Mouse (Mus musculus) kidney, embryonic 15.5 days (tissue): Measurements from ENCODE around the gene Pygo1. TPM values are rescaled to one million over a fixed set of nuclear protein-coding genes. Genes with fewer than 3 reads are reported as not detected.

Experiments used
- ATAC-seq: fragments of 200-750 bp; cut with Nextera tagmentation; replicated peaks from 2 replicates; pipeline ENCODE4 v1.8.0; 2017; ENCODE audit warnings: moderate TSS enrichment; ENCODE audit not compliant: low FRiP score
- H3K27ac ChIP-seq: fragments of 300-500 bp; sonication (generic); 2 replicates; pipeline ENCODE4 v1.5.1; 2015; ENCODE audit warnings: mild to moderate bottlenecking, inconsistent platforms
- H3K27me3 ChIP-seq: fragments of 300-500 bp; sonication (generic); 2 replicates; pipeline ENCODE4 v1.6.1; 2015; ENCODE audit warnings: inconsistent platforms
- H3K36me3 ChIP-seq: fragments of 300-500 bp; sonication (generic); 2 replicates; pipeline ENCODE4 v1.6.1; 2015; ENCODE audit warnings: inconsistent platforms
- H3K4me1 ChIP-seq: fragments of 300-500 bp; sonication (generic); 2 replicates; pipeline ENCODE4 v1.6.1; 2015; ENCODE audit warnings: inconsistent platforms
- H3K4me2 ChIP-seq: fragments of 300-500 bp; sonication (generic); 2 replicates; pipeline ENCODE4 v1.6.1; 2015; ENCODE audit warnings: moderate library complexity, mild to moderate bottlenecking, inconsistent platforms
- H3K4me3 ChIP-seq: fragments of 300-500 bp; sonication (generic); replicated peaks from 2 replicates; pipeline ENCODE4 v1.5.1; 2015; ENCODE audit warnings: mild to moderate bottlenecking, inconsistent platforms
- H3K9ac ChIP-seq: fragments of 300-500 bp; sonication (generic); 2 replicates; pipeline ENCODE4 v1.6.1; 2015; ENCODE audit warnings: mild to moderate bottlenecking, inconsistent platforms
- H3K9me3 ChIP-seq: fragments of 300-500 bp; sonication (generic); replicated peaks from 2 replicates; pipeline ENCODE4 v1.6.1; 2016; ENCODE audit warnings: inconsistent platforms
- WGBS: fragments of 180-500 bp; shearing (Covaris S2); methylation state at CpG from one replicate; pipeline ENCODE4 v1.1.7; 2015; ENCODE audit warnings: mixed read lengths; 5-methylcytosine and 5-hydroxymethylcytosine counted together
- polyA plus RNA-seq: library from polyadenylated mRNA; unstranded; fragments of >200 nt; fragmentation: Nextera tagmentation; extraction: Ambion mirVana; gene quantifications from 2 replicates; pipeline ENCODE4 v1.2.1, GENCODE M21; 2015

Pygo1 gene
- polyA plus RNA-seq, 1 experiment from 2014 or later: 5.4 TPM

GRCm38 (mm10) chr9:72894796-72895352 is 30.6 kb upstream of the Pygo1 start:
- no peak overlapping the region for H3K4me3 ChIP-seq
- no peaks in the 10 kb centered on the region for H3K27me3 ChIP-seq
- H3K36me3 ChIP-seq: peaks cover 37% of the 10 kb centered on the region
- no peak overlapping the region for H3K27ac ChIP-seq
- H3K4me1 ChIP-seq: no peaks in the 10 kb centered on the region
- WGBS: 95% methylated on average over 6 of the region's 6 CpGs
- H3K9ac ChIP-seq: no peak overlapping the region
- H3K4me2 ChIP-seq: no peak overlapping the region
- ATAC-seq: no peak
- H3K9me3 ChIP-seq: no peaks in the 10 kb centered on the region

DNA sequence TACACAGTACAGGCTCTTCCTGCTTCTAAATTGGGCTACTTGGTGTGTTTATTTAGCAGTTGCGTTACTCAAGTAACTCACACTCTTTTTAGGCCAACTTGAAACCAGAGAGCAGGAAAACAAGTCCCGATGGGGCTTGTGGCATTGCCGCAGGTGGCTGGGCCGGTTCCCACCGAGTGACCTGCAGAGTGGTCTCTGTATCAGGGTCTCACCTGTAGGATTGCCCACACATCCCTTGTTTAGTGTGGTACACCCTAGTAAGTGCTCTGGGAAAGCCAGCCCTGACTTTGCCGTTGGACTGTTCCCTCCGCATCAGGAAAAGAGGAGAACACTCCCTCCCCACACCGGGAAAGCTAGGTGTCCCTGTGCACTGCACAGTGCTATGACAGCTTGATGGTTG is 23.4 kb upstream of the Pygo1 start:
- WGBS: 68% methylated on average over 8 of the region's 8 CpGs
- ATAC-seq: no peak

DNA sequence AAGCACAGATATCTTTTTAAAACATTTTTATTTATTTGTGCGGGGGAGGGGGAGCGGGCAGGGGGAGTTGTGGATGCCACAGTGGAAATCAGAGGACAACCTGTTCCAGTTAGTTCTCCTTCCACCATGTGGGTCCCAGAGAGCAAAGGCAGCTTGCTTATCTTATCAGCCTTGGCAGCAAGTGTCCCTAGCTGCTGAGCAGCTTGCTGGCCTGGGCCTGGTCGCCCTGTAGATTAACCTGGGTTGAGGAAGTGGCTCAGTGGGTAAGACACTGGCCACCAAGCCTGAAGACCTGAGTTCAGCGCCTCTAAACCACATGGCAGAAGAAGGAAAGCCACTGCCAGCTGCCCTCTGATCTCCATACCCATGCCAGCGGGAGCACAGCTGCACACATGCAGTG is 22.8 kb upstream of the Pygo1 start:
- no peaks in the 10 kb centered on the region for H3K4me1 ChIP-seq
- WGBS: 94% methylated on average over 5 of the region's 5 CpGs
- H3K27me3 ChIP-seq: no peaks in the 10 kb centered on the region
- no peaks in the 10 kb centered on the region for H3K9me3 ChIP-seq
- no peak overlapping the region for H3K9ac ChIP-seq
- H3K27ac ChIP-seq: no peak overlapping the region
- no peak overlapping the region for H3K4me2 ChIP-seq
- H3K36me3 ChIP-seq: peaks cover 25% of the 10 kb centered on the region
- no peak for ATAC-seq
- H3K4me3 ChIP-seq: no peak overlapping the region

More for the DNA sequence above, 23.4 kb upstream of the Pygo1 start:
- H3K9ac ChIP-seq: no peak overlapping the region
- peaks cover 23% of the 10 kb centered on the region for H3K36me3 ChIP-seq
- H3K27ac ChIP-seq: no peak overlapping the region
- H3K4me1 ChIP-seq: no peaks in the 10 kb centered on the region
- no peaks in the 10 kb centered on the region for H3K9me3 ChIP-seq
- H3K4me3 ChIP-seq: no peak overlapping the region
- H3K27me3 ChIP-seq: no peaks in the 10 kb centered on the region
- H3K4me2 ChIP-seq: no peak overlapping the region

GRCm38 (mm10) chr9:72906693-72907103 is 18.7 kb upstream of the Pygo1 start:
- H3K36me3 ChIP-seq: peaks cover 26% of the 10 kb centered on the region
- ATAC-seq: no peak
- H3K27me3 ChIP-seq: no peaks in the 10 kb centered on the region
- H3K4me3 ChIP-seq: no peak overlapping the region
- no peak overlapping the region for H3K9ac ChIP-seq
- WGBS: 66% methylated on average over 6 of the region's 6 CpGs
- H3K4me2 ChIP-seq: no peak overlapping the region
- no peak overlapping the region for H3K27ac ChIP-seq
- H3K4me1 ChIP-seq: no peaks in the 10 kb centered on the region
- H3K9me3 ChIP-seq: no peaks in the 10 kb centered on the region

GRCm38 (mm10) chr9:72911381-72911780 is 14.1 kb upstream of the Pygo1 start:
- no peak overlapping the region for H3K4me3 ChIP-seq
- no peak overlapping the region for H3K27ac ChIP-seq
- no peaks in the 10 kb centered on the region for H3K9me3 ChIP-seq
- peaks cover 20% of the 10 kb centered on the region for H3K36me3 ChIP-seq
- H3K27me3 ChIP-seq: no peaks in the 10 kb centered on the region
- no peak overlapping the region for H3K9ac ChIP-seq
- no peak overlapping the region for H3K4me2 ChIP-seq
- 93% methylated on average over 2 of the region's 2 CpGs for WGBS
- H3K4me1 ChIP-seq: 0 out of 2 replicates have a peak, but pooled peaks cover 3% of the 10 kb centered on the region
- no peak for ATAC-seq

DNA sequence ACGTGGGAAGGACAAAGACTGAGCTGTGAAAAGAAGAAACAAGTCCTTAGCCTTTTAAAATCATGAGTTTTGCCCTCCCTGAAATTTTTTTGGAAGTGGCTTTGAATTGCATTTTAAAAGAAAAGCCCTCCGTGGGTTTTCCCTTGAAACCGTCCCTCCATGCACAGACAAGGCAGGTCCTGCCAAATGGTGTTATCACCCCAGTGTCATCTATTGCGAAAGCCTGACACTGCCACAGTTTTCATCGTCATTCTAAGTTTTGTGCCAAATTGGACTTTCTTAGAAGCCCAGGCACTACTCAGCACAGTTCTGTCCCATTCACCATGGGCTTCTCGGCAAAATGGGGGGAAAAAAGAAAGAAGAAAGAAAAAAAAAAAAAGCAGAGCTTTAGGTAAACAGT is 11.9 kb upstream of the Pygo1 start:
- H3K27me3 ChIP-seq: no peaks in the 10 kb centered on the region
- no peak overlapping the region for H3K27ac ChIP-seq
- 39% methylated on average over 6 of the region's 6 CpGs for WGBS
- H3K4me2 ChIP-seq: peak overlapping the region; percentile 17
- H3K9me3 ChIP-seq: no peaks in the 10 kb centered on the region
- no peak for ATAC-seq
- H3K9ac ChIP-seq: no peak overlapping the region
- peak overlapping the region; percentile 1; the same call in 1 of the 2 replicates for H3K4me3 ChIP-seq
- H3K36me3 ChIP-seq: peaks cover 8% of the 10 kb centered on the region
- 0 out of 2 replicates have a peak, but pooled peaks cover 3% of the 10 kb centered on the region for H3K4me1 ChIP-seq

GRCm38 (mm10) chr9:72915728-72916127 is 9.7 kb upstream of the Pygo1 start:
- no peak overlapping the region for H3K9ac ChIP-seq
- peaks cover 6% of the 10 kb centered on the region for H3K36me3 ChIP-seq
- no peaks in the 10 kb centered on the region for H3K27me3 ChIP-seq
- H3K4me2 ChIP-seq: no peak overlapping the region
- no peak overlapping the region for H3K27ac ChIP-seq
- H3K4me3 ChIP-seq: no peak overlapping the region
- no peaks in the 10 kb centered on the region for H3K9me3 ChIP-seq
- H3K4me1 ChIP-seq: 0 out of 2 replicates have a peak, but pooled peaks cover 3% of the 10 kb centered on the region
- WGBS: 60% methylated on average over 7 of the region's 7 CpGs
- ATAC-seq: no peak

- H3K4me3 ChIP-seq: no peak overlapping the region
- H3K27me3 ChIP-seq: no peaks in the 10 kb centered on the region
- H3K9me3 ChIP-seq: no peaks in the 10 kb centered on the region
- WGBS: 85% methylated on average over 3 of the region's 3 CpGs
- peaks cover 19% of the 10 kb centered on the region for H3K4me1 ChIP-seq
- no peaks in the 10 kb centered on the region for H3K36me3 ChIP-seq
- no peak overlapping the region for H3K27ac ChIP-seq
- no peak overlapping the region for H3K4me2 ChIP-seq
- no peak overlapping the region for H3K9ac ChIP-seq
- ATAC-seq: no peak
Observed at GRCm38 (mm10) chr9:72923068-72923467, 2.4 kb upstream of the Pygo1 start.

GRCm38 (mm10) chr9:72925935-72926258 is 452 bp downstream of the Pygo1 start:
- 1% methylated on average over 19 of the region's 20 CpGs for WGBS
- Histone ChIP-seq H3K4me1 (peaks cover 19% of the 10 kb centered on the region), H3K27me3 (no peaks in the 10 kb centered on the region)

DNA sequence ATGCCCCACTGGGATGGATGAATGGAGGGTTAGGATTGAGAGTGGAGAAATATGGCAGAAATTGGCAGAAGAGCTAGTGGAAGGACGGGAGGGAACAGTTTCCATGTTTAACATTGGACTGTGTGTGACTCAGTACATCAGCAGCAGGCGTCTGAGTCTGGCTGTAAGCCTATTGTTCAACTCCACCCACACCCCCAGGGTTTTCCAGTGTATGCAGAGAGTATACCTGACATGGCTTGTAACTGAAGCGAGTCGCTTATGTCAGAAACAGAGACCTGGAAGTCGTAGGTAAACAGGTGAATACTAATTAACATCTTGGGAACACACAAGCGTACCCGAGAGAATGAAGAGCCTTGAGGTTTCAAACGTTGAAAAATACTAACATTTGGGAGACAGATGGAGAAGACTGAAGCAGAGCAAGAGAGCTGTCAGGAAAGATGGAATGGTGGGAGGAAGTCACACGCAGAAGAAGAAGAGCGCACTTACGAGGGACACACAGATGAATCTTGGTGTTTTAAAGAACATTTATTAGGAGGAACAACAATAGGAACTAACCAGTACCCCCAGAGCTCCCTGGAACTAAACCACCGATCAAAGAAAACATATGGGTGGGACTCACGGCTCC is 5.8 kb downstream of the Pygo1 start:
- peaks cover 11% of the 10 kb centered on the region for H3K4me1 ChIP-seq
- no peak overlapping the region for H3K4me3 ChIP-seq
- no peak overlapping the region for H3K27ac ChIP-seq
- H3K9ac ChIP-seq: no peak overlapping the region
- H3K36me3 ChIP-seq: peaks cover 7% of the 10 kb centered on the region
- no peaks in the 10 kb centered on the region for H3K9me3 ChIP-seq
- no peaks in the 10 kb centered on the region for H3K27me3 ChIP-seq
- ATAC-seq: no peak
- H3K4me2 ChIP-seq: no peak overlapping the region
- WGBS: 84% methylated on average over 13 of the region's 13 CpGs

More at GRCm38 (mm10) chr9:72925935-72926258, 452 bp downstream of the Pygo1 start:
- no peaks in the 10 kb centered on the region for H3K36me3 ChIP-seq
- H3K9me3 ChIP-seq: no peaks in the 10 kb centered on the region
- peak; percentile 64 for ATAC-seq
- peak overlapping the region; percentile 62 for H3K4me3 ChIP-seq
- H3K4me2 ChIP-seq: peak overlapping the region; percentile 95
- peak overlapping the region; percentile 68 for H3K27ac ChIP-seq
- peak overlapping the region; percentile 85 for H3K9ac ChIP-seq

GRCm38 (mm10) chr9:72935309-72935708 is 9.9 kb downstream of the Pygo1 start:
- Histone ChIP-seq H3K4me3 (no peak overlapping the region), H3K9me3 (no peaks in the 10 kb centered on the region), H3K36me3 (peaks cover 7% of the 10 kb centered on the region), H3K4me1 (no peaks in the 10 kb centered on the region), H3K27me3 (no peaks in the 10 kb centered on the region), H3K27ac (no peak overlapping the region), H3K9ac (no peak overlapping the region), H3K4me2 (no peak overlapping the region)
- ATAC-seq: no peak
- 88% methylated on average over 4 of the region's 4 CpGs for WGBS

DNA sequence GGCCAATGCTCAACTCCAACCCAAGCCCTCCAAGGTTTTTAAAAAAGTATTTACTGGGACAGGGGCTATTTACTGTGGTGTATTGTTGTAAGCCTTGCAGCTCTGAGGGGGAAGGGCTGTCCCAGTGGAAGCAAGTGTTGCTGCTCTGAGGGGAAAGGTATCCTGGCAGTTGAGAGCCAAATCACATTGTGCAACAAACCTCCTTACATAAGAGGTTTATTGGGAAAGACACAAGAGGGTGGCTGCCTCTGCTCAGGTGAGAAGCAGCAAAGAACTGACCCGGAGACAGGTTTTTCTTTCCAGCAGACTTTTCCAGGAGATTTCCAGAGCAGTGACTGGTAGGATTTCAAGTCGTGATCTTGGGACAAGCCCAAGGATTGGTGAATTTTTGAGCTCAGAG is 10.9 kb downstream of the Pygo1 start:
- H3K9me3 ChIP-seq: no peaks in the 10 kb centered on the region
- H3K36me3 ChIP-seq: peaks cover 7% of the 10 kb centered on the region
- H3K4me1 ChIP-seq: no peaks in the 10 kb centered on the region
- no peak overlapping the region for H3K4me3 ChIP-seq
- WGBS: 75% methylated on average over 2 of the region's 2 CpGs
- no peak overlapping the region for H3K27ac ChIP-seq
- H3K27me3 ChIP-seq: no peaks in the 10 kb centered on the region
- no peak overlapping the region for H3K4me2 ChIP-seq
- no peak for ATAC-seq
- H3K9ac ChIP-seq: no peak overlapping the region

- no peak for ATAC-seq
Observed at GRCm38 (mm10) chr9:72943424-72943823, 18.0 kb downstream of the Pygo1 start.

More at GRCm38 (mm10) chr9:72943424-72943823, 18.0 kb downstream of the Pygo1 start:
- H3K27ac ChIP-seq: no peak overlapping the region
- H3K4me2 ChIP-seq: no peak overlapping the region
- no peak overlapping the region for H3K4me3 ChIP-seq
- no peaks in the 10 kb centered on the region for H3K27me3 ChIP-seq
- no peaks in the 10 kb centered on the region for H3K4me1 ChIP-seq
- H3K9me3 ChIP-seq: no peaks in the 10 kb centered on the region
- H3K36me3 ChIP-seq: peaks cover 35% of the 10 kb centered on the region
- WGBS: 67% methylated on average over 3 of the region's 3 CpGs
- no peak overlapping the region for H3K9ac ChIP-seq
